Mouse (Mus musculus) liver, adult 2 months (tissue): Measurements from ENCODE around the gene Klhdc10.

Source experiments
- CTCF ChIP-seq: fragments of 200-500 bp; IDR thresholded peaks from 2 replicates; pipeline ENCODE4 v1.5.1; 2011; ENCODE audit warnings: low read depth, low read length, control low read depth
- POLR2A ChIP-seq: fragments of 200-500 bp; IDR thresholded peaks from 2 replicates; pipeline ENCODE4 v1.6.1; 2011; ENCODE audit warnings: low read length, control low read depth; ENCODE audit not compliant: insufficient read depth; ENCODE audit errors: extremely low read depth

GRCm38 (mm10) chr6:30460750-30461446 lies 59.2 kb downstream of the Klhdc10 start:
- TF ChIP-seq CTCF (no peak), POLR2A (no peak)
